Mouse (Mus musculus) small intestine, adult 2 months (tissue): ENCODE measurements around the gene Ube2e2. TPM values are rescaled to one million over a fixed set of nuclear protein-coding genes. Genes with fewer than 3 reads are reported as not detected.

Experiments used
- H3K27ac ChIP-seq: fragments of 200-500 bp; 2 replicates; pipeline ENCODE4 v1.5.1; 2012; ENCODE audit warnings: low read depth, low read length, control low read depth, inconsistent platforms; ENCODE audit not compliant: insufficient read depth
- H3K27me3 ChIP-seq: fragments of 200-500 bp; 2 replicates; pipeline ENCODE4 v1.6.1; 2012; ENCODE audit warnings: mild to moderate bottlenecking, moderate library complexity, low read length, inconsistent platforms; ENCODE audit not compliant: control insufficient read depth, insufficient read depth
- H3K36me3 ChIP-seq: fragments of 200-500 bp; 2 replicates; pipeline ENCODE4 v1.6.1; 2012; ENCODE audit warnings: mild to moderate bottlenecking, low read length, control low read depth, inconsistent platforms; ENCODE audit not compliant: control insufficient read depth, insufficient read depth
- H3K4me1 ChIP-seq: fragments of 200-500 bp; 2 replicates; pipeline ENCODE4 v1.6.1; 2012; ENCODE audit warnings: low read length, inconsistent platforms, mixed read lengths; ENCODE audit not compliant: control insufficient read depth, insufficient read depth, insufficient read length
- H3K4me3 ChIP-seq: fragments of 200-500 bp; 2 replicates; pipeline ENCODE4 v1.5.1; 2012; ENCODE audit warnings: low read depth, mild to moderate bottlenecking, control low read depth, inconsistent platforms, low read length, moderate library complexity
- CTCF ChIP-seq: fragments of 200-500 bp; IDR thresholded peaks from 2 replicates; pipeline ENCODE4 v1.5.1; 2012; ENCODE audit warnings: low read depth, mild to moderate bottlenecking, control low read depth, inconsistent platforms, low read length, moderate library complexity, mixed read lengths; ENCODE audit not compliant: insufficient replicate concordance, insufficient read length; ENCODE audit errors: extremely low read depth
- POLR2A ChIP-seq: fragments of 200-500 bp; IDR thresholded peaks from 2 replicates; pipeline ENCODE4 v1.6.1; 2012; ENCODE audit warnings: low read depth, mild to moderate bottlenecking, control low read depth, inconsistent platforms, low read length, moderate library complexity
- WGBS: fragments of 180-500 bp; shearing (Covaris S2); methylation state at CpG from one replicate; pipeline ENCODE4 v1.1.7; 2018; 5-methylcytosine and 5-hydroxymethylcytosine counted together
- polyA plus RNA-seq: library from polyadenylated mRNA; depleted of rRNA; stranded (reverse); fragments of >200 nt; gene quantifications from 2 replicates; pipeline ENCODE4 v1.2.3, GENCODE M21; 2012

The Ube2e2 gene
- polyA plus RNA-seq, 1 experiment = 20.8 TPM

DNA sequence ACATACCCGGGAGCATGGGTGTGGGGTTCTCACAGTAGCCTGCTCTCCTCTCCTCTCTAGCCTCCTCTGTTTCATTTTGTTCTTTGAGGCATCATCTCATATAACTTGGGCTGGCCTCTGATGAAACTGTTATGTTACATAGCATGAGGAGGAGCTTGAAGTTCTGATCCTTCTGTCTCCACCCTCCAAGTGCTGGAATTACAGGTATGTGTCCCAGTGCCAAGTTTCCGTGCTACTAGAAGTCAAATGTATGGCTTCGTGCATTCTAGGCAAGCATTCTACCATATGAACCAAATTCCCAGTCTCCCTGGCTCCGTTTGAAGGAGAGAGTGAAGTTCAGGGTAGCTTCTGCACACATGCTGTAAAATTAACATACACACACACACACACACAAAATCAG, 363.6 kb downstream of the Ube2e2 start:
- Histone ChIP-seq H3K27me3 (no peaks in the 10 kb centered on the region), H3K27ac (no peak overlapping the region), H3K36me3 (no peaks in the 10 kb centered on the region), H3K4me1 (no peaks in the 10 kb centered on the region), H3K4me3 (no peak overlapping the region)
- TF ChIP-seq CTCF (no peak), POLR2A (no peak)
- WGBS = 76% methylated on average over 4 of the region's 4 CpGs
